Mouse (Mus musculus): ENCODE results near the gene Pdp2.

GRCm38 (mm10) chr8:104592566-104592965, 1.3 kb downstream of the Pdp2 start:
- TF ChIP-seq POLR2A (IDR thresholded peaks at IDR 0.05; ENCODE audit: control insufficient read depth, extremely low read depth, insufficient read depth, low read length, poor library complexity) = no peak
- no peak for TF ChIP-seq CTCF (IDR thresholded peaks at IDR 0.05; ENCODE audit: borderline replicate concordance, control insufficient read depth, extremely low read depth, insufficient read depth, low read length, poor library complexity)

All from thymus, adult 2 months (tissue).